Mouse (Mus musculus): Measurements from ENCODE around the gene Dydc2.
A peak's percentile ranks its signal among the peaks of the same experiment; 100 is the strongest.
"Not testable (repeated sequence)": the region's sequence is repeated elsewhere in the genome, so short reads cannot be mapped to it uniquely, and the experiment has no call there.

The Dydc2 gene

GRCm38 (mm10) chr14:41069108-41069507 lies at the start of gene Dydc2:
Gene Dydc2, minus strand, starts transcription at chr14:41069208.
- DNase-seq (ENCODE audit: low read depth) = no peak

GRCm38 (mm10) chr14:41116271-41116670 lies 47.3 kb upstream of the Dydc2 start:
- DNase-seq (ENCODE audit: low read depth) = no peak

GRCm38 (mm10) chr14:41112944-41113343 lies 43.9 kb upstream of the Dydc2 start:
- DNase-seq (ENCODE audit: low read depth) = no peak

GRCm38 (mm10) chr14:41111031-41111668 lies 42.1 kb upstream of the Dydc2 start:
- no peak for DNase-seq (ENCODE audit: low read depth)

GRCm38 (mm10) chr14:41104853-41105444 lies 35.9 kb upstream of the Dydc2 start, which contains the start of gene Mat1a:
Gene Mat1a, plus strand, starts transcription at chr14:41105035.
- no peak for DNase-seq (ENCODE audit: low read depth)

- no peak for DNase-seq (ENCODE audit: low read depth)
Observed at GRCm38 (mm10) chr14:41102269-41102668, 33.3 kb upstream of the Dydc2 start.

- DNase-seq (ENCODE audit: low read depth) = no peak
Observed at GRCm38 (mm10) chr14:41101242-41101641, 32.2 kb upstream of the Dydc2 start.

- no peak for DNase-seq (ENCODE audit: low read depth)
Observed at GRCm38 (mm10) chr14:41100712-41101111, 31.7 kb upstream of the Dydc2 start.

GRCm38 (mm10) chr14:41098726-41099125 lies 29.7 kb upstream of the Dydc2 start:
- DNase-seq (ENCODE audit: low read depth) = no peak

GRCm38 (mm10) chr14:41096296-41096860 lies 27.4 kb upstream of the Dydc2 start:
- no peak for DNase-seq (ENCODE audit: low read depth)

GRCm38 (mm10) chr14:41094114-41094513 lies 25.1 kb upstream of the Dydc2 start:
- DNase-seq (ENCODE audit: low read depth) = peak; percentile 4

- DNase-seq (ENCODE audit: low read depth) = peak; percentile 17
Observed at GRCm38 (mm10) chr14:41090777-41091176, 21.8 kb upstream of the Dydc2 start.

- peak; percentile 22 for DNase-seq (ENCODE audit: low read depth)
Observed at GRCm38 (mm10) chr14:41087509-41087908, 18.5 kb upstream of the Dydc2 start.

GRCm38 (mm10) chr14:41082408-41082807 lies 13.4 kb upstream of the Dydc2 start:
- no peak for DNase-seq (ENCODE audit: low read depth)

GRCm38 (mm10) chr14:41072944-41073275 lies 3.9 kb upstream of the Dydc2 start:
- DNase-seq (ENCODE audit: low read depth) = no peak

GRCm38 (mm10) chr14:41072229-41072943 lies 3.4 kb upstream of the Dydc2 start, which contains the start of gene Dydc1:
Gene Dydc1, plus strand, starts transcription at chr14:41072911.
- DNase-seq (ENCODE audit: low read depth) = peak; percentile 7

GRCm38 (mm10) chr14:41070343-41070742 lies 1.3 kb upstream of the Dydc2 start:
- no peak for DNase-seq (ENCODE audit: low read depth)

GRCm38 (mm10) chr14:41066416-41066815 lies 2.6 kb downstream of the Dydc2 start:
- no peak for DNase-seq (ENCODE audit: low read depth)

GRCm38 (mm10) chr14:41065168-41065567 lies 3.8 kb downstream of the Dydc2 start:
- no peak for DNase-seq (ENCODE audit: low read depth)

- not testable (repeated sequence) for DNase-seq (ENCODE audit: low read depth)
Observed at GRCm38 (mm10) chr14:41053190-41053589, 15.8 kb downstream of the Dydc2 start.

- DNase-seq (ENCODE audit: low read depth) = peak; percentile 12
Observed at GRCm38 (mm10) chr14:41052481-41052880, 16.5 kb downstream of the Dydc2 start.

GRCm38 (mm10) chr14:41050471-41050870 lies 18.5 kb downstream of the Dydc2 start:
- DNase-seq (ENCODE audit: low read depth) = peak; percentile 33

- DNase-seq (ENCODE audit: low read depth) = no peak
Observed at GRCm38 (mm10) chr14:41047402-41047801, 21.6 kb downstream of the Dydc2 start.

Data from induced T-regulatory cell, adult 2 months (primary cell).